Mouse (Mus musculus) layer of hippocampus, adult 9-11 months (tissue): ENCODE measurements at regions not wholly inside any gene's neighbourhood (a gene's known extent, or its start where the extent isn't known, plus 50 kb on each side); places are given as distances from the start of the nearest gene placed in this dataset.

Experiments
- DNase-seq: peaks from one replicate; pipeline ENCODE4 v3.0.0; 2022

DNA sequence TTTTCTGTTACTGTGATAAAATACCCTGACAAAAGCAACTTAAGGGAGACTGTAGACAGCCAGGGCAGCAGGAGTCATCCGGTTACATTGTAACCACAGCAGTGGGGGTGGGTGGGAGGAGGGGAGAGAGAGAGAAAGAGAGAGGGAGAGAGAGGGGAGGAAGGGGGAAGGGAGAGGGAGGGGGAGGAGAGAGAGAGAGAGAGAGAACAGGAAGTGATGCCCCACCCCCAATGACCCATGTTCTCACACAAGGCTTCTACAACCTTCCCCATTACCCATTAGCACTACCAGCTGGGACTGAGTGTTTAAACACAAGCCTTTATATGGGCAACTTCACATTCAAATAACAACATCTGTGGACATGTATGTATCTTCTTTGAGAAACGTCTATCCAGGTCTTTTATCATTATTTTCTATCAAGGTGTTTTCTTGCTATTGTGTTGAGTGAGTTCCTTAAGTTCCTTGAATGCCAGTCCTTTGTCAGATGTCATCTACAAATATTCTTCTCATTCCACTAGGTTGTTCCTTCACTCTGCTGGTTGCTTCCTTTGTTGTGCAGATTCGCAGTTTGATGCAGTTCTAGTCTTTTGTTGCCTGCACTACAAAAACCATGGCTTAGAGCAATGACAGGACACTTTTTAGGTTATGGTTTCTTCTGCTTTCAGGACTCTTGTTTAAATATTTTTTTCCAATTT lies 274.7 kb upstream of the Ddx18 start:
- no peak for DNase-seq

DNA sequence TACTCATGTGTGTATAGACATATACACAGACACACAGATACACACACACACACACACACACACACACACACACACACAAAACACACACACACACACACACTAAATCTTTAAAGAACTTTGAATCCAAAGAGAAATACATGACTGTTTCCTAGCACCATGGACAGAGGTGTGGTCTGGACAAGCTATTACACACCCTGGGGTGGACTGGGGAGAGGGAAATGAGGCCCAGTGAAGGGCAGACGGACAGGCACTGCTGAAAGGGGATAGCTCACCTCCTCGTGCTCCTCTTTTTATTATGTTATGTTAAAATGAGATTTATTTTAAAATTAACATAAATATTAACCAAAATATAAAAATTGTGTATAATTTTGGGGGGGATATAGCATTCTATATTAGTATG lies 265.8 kb upstream of the Ddx18 start:
- no peak for DNase-seq

DNA sequence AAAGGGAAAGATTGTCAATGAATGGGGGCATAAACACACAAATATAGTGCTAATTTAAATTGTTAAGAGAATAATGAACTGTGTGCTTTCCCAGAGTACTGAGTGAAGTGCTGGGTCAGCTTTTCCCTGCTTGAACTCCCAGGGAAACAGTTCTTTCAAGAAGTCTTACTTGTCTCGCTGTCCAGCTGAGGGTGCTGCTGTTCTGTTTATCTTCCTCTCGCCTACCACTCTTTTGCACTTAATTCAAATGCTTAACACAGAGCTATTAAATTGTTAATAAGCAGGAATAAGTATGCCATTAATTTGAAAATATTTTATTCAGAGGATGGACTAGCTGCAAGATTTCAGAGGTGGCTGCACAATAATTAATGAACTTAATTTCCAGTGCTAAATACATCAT lies 262.5 kb upstream of the Ddx18 start:
- DNase-seq = no peak

DNA sequence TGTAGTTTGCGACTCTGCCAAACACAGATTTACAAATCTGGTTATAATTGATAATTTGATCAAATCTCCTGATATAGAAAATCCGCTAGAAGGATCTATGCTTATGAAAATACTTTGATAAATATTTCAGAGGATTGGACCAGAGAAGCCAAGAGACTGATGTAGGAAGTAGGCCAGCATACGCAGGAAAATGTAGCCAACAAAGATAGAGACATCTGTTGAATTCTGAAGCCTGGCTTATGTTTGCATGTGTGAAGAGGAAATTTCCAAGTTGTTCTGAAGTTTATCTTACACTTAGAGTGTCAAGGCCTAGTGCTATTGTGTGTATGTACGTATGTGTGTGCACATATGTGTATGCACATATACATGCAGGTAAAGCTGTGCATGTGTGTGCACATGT lies 255.2 kb upstream of the Ddx18 start:
- DNase-seq = no peak

DNA sequence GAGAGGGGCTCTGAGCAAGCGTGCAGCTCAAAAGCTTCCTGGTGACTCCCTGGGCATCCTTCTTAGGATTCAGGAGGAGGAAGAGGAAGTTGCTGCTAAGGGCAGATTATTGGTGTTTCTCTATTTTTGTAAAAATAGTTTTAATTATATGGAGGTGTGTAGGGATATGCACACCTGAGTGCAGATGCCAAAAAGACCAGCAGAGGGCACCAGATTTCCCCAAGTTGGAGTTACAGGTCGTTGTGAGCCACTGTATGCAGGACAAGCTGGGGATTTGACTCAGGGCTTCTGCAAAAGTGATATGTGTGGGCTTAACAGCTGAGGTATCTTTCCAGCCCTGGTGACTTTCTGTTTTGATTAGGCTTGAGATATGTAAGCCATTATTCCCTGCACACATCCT lies 235.5 kb upstream of the Ddx18 start:
- no peak for DNase-seq

DNA sequence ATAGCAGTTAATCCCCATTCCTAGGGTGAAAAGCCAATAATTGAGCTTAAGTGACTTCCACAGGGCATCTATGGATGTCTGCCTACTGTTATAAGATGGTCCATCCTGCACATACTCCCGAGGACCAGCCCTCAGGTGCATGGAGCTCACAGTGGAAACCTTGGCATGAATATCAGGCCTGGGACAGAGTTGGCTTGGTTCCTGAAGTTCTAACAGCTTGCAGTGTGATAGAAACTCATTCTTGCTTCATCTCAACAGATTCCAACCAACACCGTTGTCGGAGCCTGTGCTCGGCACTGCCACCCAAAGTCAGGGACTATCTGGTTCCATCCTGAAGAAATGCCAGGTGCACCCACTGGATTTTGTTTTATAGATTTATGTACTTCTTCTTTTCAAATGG lies 234.7 kb upstream of the Ddx18 start:
- no peak for DNase-seq

DNA sequence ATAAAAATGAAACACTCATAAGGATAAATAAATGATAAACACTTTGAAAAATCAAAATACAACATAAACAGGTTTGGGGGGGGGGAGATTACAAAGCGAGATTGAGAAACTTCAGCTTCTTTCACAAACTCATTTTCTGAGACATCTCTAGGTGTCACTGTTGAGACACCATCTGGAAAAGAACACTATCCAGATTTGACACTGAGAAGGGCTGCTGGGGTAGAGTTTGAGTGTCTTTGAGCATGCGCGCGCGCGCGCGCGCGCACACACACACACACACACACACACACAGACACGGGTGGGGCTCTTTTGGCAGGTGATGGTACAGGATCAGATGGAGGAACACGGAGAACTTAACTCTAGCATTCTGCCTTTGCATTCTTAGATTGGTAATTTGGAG lies 230.7 kb upstream of the Ddx18 start:
- peak; percentile 8 for DNase-seq

DNA sequence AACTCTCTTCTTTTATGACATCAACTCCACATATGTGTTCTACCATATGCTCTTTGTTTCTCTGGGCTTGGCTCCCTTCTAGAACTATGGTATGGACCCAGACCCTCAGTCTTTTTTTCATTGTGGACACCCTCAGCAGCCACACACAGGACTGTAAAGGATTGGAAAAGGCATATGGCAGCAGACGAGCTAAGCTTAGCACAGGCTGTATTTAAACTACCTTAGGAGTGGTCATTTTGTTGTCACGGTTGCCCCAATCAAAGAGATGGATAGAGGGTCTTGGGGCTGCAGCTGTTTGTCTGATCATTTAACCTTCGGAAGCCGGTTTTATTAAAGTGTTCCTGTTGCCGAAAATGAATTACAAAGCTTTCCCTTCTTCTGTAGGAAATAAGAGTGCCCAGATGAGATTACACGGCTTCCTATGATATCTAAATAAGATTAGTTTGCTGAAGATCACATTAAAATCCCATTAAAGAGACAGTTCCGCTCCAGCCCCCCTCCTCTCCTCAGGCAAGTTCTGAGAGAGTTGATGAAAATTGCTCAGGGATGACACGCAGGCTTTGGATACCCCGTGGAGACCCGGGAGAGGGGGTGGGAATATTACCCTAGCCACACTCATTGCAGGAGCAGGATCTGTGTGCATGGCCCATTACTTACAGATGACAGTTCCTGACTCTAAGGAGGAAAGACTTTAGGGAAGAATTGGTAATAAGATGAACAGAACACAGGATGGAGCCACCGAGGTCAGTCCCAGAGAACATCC lies 227.4 kb upstream of the Ddx18 start:
- DNase-seq = no peak

DNA sequence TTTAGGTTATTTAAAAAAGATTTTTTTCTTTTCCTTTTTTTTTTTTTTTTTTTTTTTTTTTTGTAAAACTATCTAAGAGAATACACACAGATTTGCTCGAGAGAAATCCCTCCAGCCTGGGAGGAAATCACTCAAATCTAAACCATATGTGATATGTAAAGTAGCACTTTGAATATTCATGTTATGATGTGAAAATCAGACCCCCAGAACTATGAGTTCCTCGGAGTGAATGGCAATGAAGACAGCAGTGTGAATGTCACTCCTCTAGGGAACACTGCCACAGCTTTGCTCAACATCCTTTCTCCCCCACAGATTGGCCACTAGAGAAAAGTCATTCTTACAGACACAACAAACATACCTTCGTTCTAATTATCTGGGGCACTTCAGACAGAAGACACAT lies 217.8 kb upstream of the Ddx18 start:
- peak; percentile 18 for DNase-seq

DNA sequence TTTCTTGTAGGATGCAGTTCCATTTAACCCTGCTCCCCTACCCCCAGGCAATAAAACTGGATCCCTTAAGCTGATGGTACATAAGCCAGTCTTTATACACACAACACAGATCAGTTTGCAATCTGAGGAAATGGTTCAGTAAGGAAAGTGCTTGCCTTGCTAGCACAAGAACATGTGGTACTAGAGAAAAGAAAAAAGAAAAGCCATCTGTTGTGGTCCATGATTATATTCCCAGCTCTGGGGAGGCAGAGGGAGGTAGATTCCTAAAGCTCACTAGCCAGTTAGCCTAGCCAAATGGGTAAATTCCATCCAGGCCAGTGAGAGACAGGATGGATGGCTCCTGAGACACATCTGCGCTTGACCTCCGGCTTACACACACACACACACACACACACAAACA lies 206.2 kb upstream of the Ddx18 start:
- DNase-seq = no peak

DNA sequence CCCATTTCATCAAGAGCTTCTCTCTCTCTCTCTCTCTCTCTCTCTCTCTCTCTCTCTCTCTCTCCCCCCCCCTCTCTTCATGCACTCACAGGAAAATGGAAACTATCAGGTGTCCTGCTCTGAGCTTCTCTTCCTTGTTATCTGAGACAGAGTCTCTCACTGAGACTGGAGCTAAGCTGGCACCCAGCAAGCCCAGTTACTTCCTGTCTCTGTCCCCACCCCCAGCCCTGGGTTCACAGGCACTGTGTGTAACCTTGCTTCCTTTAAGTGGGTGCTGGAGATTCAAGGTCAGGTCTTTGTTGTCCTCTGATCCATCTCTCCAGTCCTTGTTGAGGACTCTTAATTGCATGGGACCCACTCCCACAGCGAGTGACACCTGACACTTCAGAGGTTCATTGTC lies 203.7 kb upstream of the Ddx18 start:
- no peak for DNase-seq

DNA sequence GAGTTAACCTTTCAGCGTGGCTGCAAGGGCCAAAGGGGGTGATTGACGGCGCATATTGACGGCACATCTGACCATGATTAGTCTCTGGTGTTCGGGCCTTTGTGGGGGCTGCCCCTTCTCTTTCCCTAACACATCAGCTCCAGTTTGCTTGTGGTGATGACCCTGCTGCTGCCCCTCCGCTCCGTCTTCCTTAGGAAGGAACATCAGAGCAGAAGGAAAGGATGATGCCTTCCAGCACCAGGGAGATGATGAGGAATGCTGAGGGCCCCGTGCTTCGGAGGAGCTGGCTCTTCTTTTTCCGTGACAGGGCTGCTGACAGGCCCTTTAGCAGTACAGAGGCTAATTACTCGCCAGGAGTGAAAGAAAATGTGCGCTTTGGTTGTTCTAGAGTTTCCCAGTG lies 203.1 kb upstream of the Ddx18 start:
- no peak for DNase-seq

DNA sequence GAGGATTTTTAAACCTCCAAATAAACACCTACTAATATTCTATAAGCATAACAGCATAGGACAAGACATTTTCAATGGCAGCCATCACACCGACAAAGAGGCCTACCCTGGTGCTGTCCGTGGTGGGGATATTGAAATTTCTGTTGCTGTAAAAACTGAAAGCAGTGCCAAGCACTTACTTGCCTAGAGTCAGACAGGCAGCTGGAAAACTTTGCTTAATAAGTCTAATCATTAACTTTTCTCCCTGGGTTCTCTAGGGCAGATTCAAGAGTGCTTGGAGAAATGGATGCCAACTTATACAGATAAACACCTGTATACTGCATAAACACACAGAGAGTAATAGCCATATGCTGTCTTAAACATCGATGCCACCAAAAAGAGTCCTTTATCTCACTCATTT lies 192.3 kb upstream of the Ddx18 start:
- no peak for DNase-seq

DNA sequence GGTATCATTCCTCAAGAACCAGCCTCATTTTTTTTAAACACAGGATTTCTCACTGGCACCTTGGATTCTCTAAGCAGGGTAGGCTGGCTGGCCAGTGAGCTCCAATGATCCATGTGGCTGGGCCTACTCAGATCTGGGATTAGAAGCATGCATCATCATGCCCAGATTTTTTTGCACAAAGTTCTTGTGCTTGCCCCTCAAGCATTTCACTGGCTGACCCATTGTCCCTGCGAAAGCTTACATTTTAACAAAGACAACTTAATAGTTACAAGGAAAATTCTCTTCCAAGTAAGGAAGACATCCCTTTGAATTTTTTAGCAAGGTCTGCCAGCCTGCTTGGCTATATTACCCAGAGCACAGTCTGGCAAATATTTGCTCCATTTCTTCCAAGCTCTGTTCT lies 177.4 kb upstream of the Ddx18 start:
- no peak for DNase-seq

DNA sequence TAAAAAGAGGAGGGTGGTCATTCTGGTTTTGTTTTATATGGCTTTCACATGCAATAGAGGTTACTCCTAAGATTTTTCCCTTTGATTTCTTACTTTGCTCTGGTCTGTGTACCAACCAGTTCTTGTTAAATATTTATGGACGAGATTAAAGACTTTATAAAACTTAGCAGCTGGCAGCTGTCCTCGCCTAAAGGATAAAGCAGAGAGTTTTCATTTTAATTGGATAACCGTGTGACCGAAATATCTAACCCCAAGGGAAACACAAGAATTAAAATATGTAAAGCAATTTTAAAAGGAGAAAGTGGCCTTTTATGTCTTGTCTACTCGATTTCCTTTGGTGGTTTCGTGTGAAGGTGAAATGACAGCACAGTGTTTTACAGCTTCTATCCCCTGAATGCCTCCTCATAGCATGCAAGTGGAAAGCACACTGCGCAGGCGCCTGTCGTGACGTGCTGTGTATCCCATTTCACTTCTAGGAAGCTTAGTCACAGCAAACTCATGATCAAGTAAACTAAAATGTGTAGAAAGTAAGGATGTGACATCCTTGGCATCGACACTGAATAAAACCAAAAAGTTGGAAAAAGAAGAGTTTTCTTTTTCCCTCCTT lies 167.4 kb upstream of the Ddx18 start:
- DNase-seq = no peak

DNA sequence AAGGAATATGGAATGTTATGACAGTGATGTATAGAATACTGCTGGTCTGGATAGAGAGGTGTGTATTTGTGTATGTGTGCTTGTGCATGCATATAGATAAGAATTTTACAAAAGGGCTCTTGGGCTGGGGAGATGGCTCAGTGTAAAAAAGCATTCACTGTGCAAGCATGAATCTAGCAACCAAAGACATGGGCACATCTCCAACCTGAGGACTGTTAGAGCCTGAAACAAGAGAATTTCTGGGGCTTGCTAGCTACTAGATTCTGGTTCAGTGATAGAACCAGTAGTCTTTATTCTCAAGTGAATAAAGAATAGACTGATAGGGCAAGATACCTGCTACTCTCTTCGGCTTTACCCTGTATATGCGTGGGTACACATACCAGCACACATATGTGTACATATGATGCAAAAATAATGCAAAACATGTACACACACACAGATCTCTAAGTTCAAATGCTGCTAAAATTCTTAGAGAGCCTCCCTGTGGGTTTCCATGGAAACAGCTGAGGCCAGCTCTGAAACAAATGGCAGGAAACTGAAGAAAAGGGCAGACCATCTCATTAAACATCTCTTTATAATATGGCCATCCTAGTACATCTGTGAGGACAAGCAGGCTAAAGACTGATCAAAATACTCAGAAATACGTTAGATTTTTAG lies 166.8 kb upstream of the Ddx18 start:
- no peak for DNase-seq

DNA sequence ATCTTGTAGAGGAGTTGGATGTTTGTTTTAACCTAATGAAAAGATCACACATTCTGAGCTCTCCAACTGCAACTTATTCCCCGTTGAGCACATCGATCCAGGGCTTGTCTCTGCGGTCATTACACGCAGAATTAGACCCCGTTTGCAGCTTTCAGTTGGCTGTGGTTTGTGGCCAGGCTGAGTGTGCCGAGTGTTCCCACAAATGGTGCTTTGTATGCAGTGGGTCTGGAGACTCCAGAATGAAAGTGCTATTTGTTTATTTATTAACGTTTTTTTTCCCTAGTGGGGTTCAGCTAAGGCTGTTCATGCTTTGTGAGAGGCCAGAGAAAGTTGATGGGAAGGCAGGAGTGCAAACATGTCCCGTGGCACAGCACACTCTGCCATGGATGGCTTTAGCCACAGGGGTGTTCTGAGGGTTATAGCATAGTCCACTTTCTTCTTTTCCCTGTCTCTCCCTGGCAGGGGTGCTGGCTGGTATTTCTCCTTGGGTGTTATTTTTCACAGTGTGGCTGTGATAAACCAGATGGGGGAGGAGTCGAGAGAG lies 141.6 kb upstream of the Ddx18 start:
- peak; percentile 5 for DNase-seq

DNA sequence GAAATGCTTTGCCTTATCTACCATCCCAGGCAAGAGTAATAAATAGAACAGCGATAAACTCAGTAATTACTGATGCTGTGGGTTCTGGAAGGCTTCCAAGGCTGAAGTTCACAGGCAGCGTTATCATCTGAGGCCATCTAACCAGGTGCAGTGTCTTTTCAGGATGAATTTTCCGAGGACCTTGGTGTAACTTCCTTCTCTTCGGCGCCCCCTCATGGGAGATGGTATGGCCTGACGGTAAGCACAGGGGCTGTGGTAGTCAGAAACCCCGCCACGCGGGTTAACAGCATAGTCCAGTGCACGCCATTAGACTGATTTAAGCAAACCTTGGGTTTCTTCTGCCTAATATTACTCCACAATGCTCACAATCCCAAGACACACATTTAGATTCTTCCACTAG lies 140.5 kb upstream of the Ddx18 start:
- no peak for DNase-seq

DNA sequence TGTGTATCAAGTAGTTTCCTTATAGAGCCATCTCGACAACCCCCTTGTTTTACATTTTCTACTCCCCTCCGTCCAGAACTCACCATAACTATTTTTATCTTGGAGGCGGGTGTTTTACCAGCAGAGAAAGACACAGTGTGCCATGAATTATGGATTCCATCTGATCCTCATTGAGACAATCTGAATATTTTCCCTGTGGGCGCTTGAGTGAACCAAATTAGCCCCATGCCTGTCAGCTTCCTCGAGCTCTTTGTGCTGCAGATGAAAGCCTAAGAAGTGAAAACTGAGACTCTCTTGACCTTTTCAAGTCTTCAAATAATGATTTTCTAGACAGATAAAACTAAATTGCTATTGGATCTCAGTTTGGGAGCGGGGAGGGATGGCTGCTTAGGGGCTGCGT lies 134.0 kb upstream of the Ddx18 start:
- DNase-seq = no peak

DNA sequence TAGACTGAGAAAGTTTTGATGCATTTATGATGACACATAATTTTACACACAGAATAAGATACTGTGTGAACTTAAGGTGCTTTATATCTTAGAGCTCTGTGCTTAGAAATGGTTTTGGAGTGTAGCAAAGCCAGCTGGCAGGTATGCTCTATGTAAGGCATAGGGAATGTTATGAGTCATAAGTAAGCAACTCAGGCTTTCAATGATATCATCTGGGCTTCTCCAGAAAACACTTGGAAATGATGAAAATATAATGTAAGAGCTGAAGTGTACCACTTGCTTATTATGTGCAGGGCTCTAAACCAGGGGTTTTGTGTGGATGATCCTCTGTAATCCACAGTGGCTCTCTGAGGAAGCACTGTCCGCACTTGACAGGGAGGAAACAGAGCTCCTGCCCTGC lies 86.1 kb upstream of the Ddx18 start:
- DNase-seq = peak; percentile 21

DNA sequence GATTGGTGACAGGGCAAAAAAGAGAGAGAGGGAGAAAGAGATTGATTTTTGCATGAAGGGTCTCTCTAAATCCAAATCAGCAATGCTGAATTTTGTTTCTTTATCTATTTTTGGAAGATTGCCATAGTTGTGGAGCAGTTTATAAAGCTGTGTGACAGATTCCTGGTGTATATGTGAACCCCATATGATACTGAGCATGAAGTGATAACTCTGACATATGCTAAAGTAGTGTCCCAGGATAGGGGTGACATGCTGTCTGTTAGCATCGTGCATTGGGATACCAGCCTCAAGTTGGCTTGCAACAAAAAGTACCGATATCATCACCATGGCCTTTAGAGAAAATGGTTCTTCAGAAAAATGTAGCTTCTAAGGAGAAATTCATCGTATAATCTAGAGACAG lies 82.3 kb upstream of the Ddx18 start:
- no peak for DNase-seq

DNA sequence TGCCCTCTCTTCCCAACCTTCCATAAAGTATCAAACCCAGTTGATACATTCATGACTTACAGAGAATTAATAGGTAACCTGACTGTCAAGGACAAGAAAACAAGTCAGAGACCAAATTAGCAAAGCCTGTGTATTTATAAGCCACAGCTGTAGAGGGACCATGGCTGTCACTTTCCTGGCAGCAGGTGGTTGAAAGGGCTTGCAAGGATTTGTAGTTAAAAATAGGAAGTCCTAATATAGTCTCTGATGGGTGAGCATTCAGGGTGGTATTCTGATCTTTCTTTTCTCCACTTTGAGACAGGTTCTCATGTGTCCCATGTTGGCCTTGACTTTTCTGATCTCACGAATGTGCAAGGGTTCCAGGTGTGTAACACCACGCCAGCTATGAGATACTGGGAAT lies 63.7 kb upstream of the Ddx18 start:
- no peak for DNase-seq

DNA sequence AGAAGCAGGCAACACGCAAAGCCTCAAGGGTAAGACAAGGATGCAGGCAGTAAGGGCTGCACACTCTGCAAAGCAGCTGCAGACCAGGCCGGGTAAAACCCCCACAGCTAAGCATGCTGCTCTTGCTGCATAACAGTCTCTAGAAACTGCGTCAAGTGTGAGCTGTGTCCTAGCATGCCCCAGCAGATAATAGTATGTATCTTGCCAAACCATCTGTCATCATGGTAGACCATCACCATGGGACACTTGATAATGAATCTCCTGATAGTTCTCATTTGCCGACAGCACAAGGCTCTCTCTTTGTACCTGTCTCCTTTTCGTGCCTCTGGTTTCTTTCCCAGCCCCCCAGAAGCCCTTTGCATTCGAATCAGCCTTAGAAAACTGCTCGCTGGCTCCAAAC lies 52.5 kb upstream of the Ddx18 start:
- DNase-seq = no peak

DNA sequence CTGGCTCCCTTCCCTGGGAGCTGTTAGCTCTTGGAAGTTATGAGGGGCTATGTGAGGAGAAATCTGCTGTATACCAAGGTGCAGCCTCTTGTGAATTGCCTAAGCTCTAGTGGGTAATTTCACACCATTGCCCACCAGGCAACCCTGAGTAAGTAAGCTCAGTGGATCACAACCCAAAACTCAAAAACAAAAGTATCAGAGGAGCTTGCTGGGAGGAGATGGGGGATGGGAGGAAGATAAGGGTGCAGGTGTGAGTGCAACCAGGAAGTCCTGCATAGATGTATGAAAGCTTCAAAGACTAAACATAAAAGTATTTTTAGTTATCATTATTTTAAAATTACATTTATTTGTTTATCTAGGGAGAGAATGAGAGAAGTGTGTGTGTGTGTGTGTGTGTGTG lies 50.8 kb upstream of the Ddx18 start:
- DNase-seq = no peak
